In genomic region chr5:125222706-125223105, GRCm38 (mm10) we compare ENCODE assay signal across 13 mouse cellular contexts. TPM values are rescaled to one million over a fixed set of nuclear protein-coding genes. Genes with fewer than 3 reads are reported as not detected.
DNase-seq lines count a peak whose midpoint lies in the region; ATAC-seq lines count a peak whose summit lies in the region.
"Had no signal": no experiment of that assay in that cellular context is flagged by ENCODE, and none has a peak within 500 bp of the region (broad histone marks: within the 10 kb centered on the region; RNA-seq: fewer than 3 reads in every experiment).

No protein-coding gene starts in this region.

- H3K9me3 ChIP-seq in midbrain, embryonic 11.5 days (ENCODE audit: control insufficient read depth, low read length), result no peaks in the 10 kb centered on the region
- no peaks in the 10 kb centered on the region for H3K9me3 ChIP-seq in midbrain, embryonic 14.5 days (ENCODE audit: control insufficient read depth, low read length)
- no peaks in the 10 kb centered on the region for H3K9me3 ChIP-seq in kidney, embryonic 15.5 days (replicated peaks)
- peaks cover 1% of the 10 kb centered on the region; the same call in 1 of the 2 replicates for H3K9me3 ChIP-seq in kidney, embryonic 14.5 days (ENCODE audit: control insufficient read depth, low read length)

- H3K9ac ChIP-seq in midbrain, embryonic 11.5 days (ENCODE audit: low read length), result no peak overlapping the region
- H3K9ac ChIP-seq in midbrain, embryonic 14.5 days (replicated peaks; ENCODE audit: low read length), result no peak overlapping the region
- no peak overlapping the region for H3K9ac ChIP-seq in kidney, embryonic 15.5 days
- H3K9ac ChIP-seq in kidney, embryonic 14.5 days (ENCODE audit: low read depth, low read length), result no peak overlapping the region

- 74% methylated on average over 6 of the region's 6 CpGs for WGBS in midbrain, embryonic 11.5 days
- WGBS in midbrain, embryonic 14.5 days, result 58% methylated on average over 6 of the region's 6 CpGs
- WGBS in kidney, embryonic 15.5 days, result 43% methylated on average over 6 of the region's 6 CpGs
- WGBS in kidney, embryonic 14.5 days, result 41% methylated on average over 6 of the region's 6 CpGs

- ATAC-seq in midbrain, embryonic 11.5 days (ENCODE audit: low FRiP score), result peak; percentile 47; the same call in 1 of the 2 replicates
- ATAC-seq in midbrain, embryonic 14.5 days (ENCODE audit: low FRiP score, low TSS enrichment), result no peak
- 0 out of 2 replicates have a peak, but pooled peaks have one; percentile 30 for ATAC-seq in granulocyte monocyte progenitor cell, adult 5-6 weeks (replicated peaks; ENCODE audit: poor library complexity, severe bottlenecking)
- no peak for ATAC-seq in kidney, embryonic 15.5 days (replicated peaks; ENCODE audit: low FRiP score)
- ATAC-seq in kidney, embryonic 14.5 days (ENCODE audit: low FRiP score, low TSS enrichment), result no peak

- H3K27me3 ChIP-seq in midbrain, embryonic 11.5 days (ENCODE audit: control insufficient read depth, insufficient read depth, low read length), result no peaks in the 10 kb centered on the region
- H3K27me3 ChIP-seq in midbrain, embryonic 14.5 days (ENCODE audit: control insufficient read depth, insufficient read depth, low read length), result no peaks in the 10 kb centered on the region
- no peaks in the 10 kb centered on the region for H3K27me3 ChIP-seq in kidney, embryonic 15.5 days
- no peaks in the 10 kb centered on the region for H3K27me3 ChIP-seq in kidney, embryonic 14.5 days (ENCODE audit: control insufficient read depth, insufficient read depth, low read length)

- H3K4me1 ChIP-seq in midbrain, embryonic 11.5 days (ENCODE audit: control insufficient read depth, insufficient read depth, low read length), result peaks cover 8% of the 10 kb centered on the region
- peaks cover 15% of the 10 kb centered on the region; the same call in 1 of the 2 replicates for H3K4me1 ChIP-seq in midbrain, embryonic 14.5 days (ENCODE audit: control insufficient read depth, insufficient read depth, low read length)
- peaks cover 19% of the 10 kb centered on the region for H3K4me1 ChIP-seq in kidney, embryonic 15.5 days
- 0 out of 2 replicates have a peak, but pooled peaks cover 12% of the 10 kb centered on the region for H3K4me1 ChIP-seq in kidney, embryonic 14.5 days (ENCODE audit: control insufficient read depth, insufficient read depth, low read length)

- peak; percentile 31 to 44 for DNase-seq in adrenal gland, adult (ENCODE audit: inconsistent age in 2 of 2, low spot score in 1 of 2)
- no peak for DNase-seq in adrenal gland, adult 8-10 months
- no peak for DNase-seq in midbrain, embryonic 11.5 days (ENCODE audit: low spot score, missing footprints)
- DNase-seq in midbrain, embryonic 14.5 days, result no peak
- peak; percentile 51 for DNase-seq in retina, embryonic 14.5 days (ENCODE audit: low spot score)
- DNase-seq: adrenal gland, adult 2 months; heart, adult 11 months; lung, postnatal 36 days; thymus, postnatal 14 days had no signal

- H3K27ac ChIP-seq in midbrain, embryonic 11.5 days (ENCODE audit: low read depth, low read length), result no peak overlapping the region
- no peak overlapping the region for H3K27ac ChIP-seq in midbrain, embryonic 14.5 days (replicated peaks; ENCODE audit: low read depth, low read length)
- H3K27ac ChIP-seq in kidney, embryonic 15.5 days, result no peak overlapping the region
- no peak overlapping the region for H3K27ac ChIP-seq in kidney, embryonic 14.5 days (ENCODE audit: low read depth, low read length)

- no peaks in the 10 kb centered on the region for H3K36me3 ChIP-seq in midbrain, embryonic 11.5 days (ENCODE audit: control insufficient read depth, insufficient read depth, low read length)
- no peaks in the 10 kb centered on the region for H3K36me3 ChIP-seq in midbrain, embryonic 14.5 days (ENCODE audit: control insufficient read depth, insufficient read depth, low read length)
- no peaks in the 10 kb centered on the region for H3K36me3 ChIP-seq in kidney, embryonic 15.5 days
- no peaks in the 10 kb centered on the region for H3K36me3 ChIP-seq in kidney, embryonic 14.5 days (ENCODE audit: control insufficient read depth, insufficient read depth, low read length)

- H3K4me2 ChIP-seq in midbrain, embryonic 11.5 days, result no peak overlapping the region
- H3K4me2 ChIP-seq in midbrain, embryonic 14.5 days (ENCODE audit: low read length), result no peak overlapping the region
- H3K4me2 ChIP-seq in kidney, embryonic 15.5 days, result no peak overlapping the region
- H3K4me2 ChIP-seq in kidney, embryonic 14.5 days (replicated peaks; ENCODE audit: low read depth, low read length), result no peak overlapping the region
- H3K4me2 ChIP-seq: liver, embryonic 11.5 days had no signal

- H3K4me3 ChIP-seq in midbrain, embryonic 11.5 days (ENCODE audit: low read depth, low read length), result no peak overlapping the region
- H3K4me3 ChIP-seq in midbrain, embryonic 14.5 days (replicated peaks; ENCODE audit: low read depth, low read length), result no peak overlapping the region
- no peak overlapping the region for H3K4me3 ChIP-seq in kidney, embryonic 15.5 days (replicated peaks)
- no peak overlapping the region for H3K4me3 ChIP-seq in kidney, embryonic 14.5 days (ENCODE audit: low read length)

RNA-seq across cellular contexts. Expression of gene Ncor2, which starts 43.7 kb away (rescaled TPM):
- total RNA-seq in adrenal gland, adult 8-10 months (2022), result 100 to 1,000 TPM; 188 to 380 (median 257) TPM
- polyA plus RNA-seq in midbrain, embryonic 11.5 days (2014; fragmentation: Nextera tagmentation; extraction: Ambion mirVana), result 13.4 and 14.7 TPM in 2 replicates
- polyA plus RNA-seq in midbrain, embryonic 14.5 days (2014; fragmentation: Nextera tagmentation; extraction: Ambion mirVana), result 23.7 and 24.0 TPM in 2 replicates
- total RNA-seq in granulocyte monocyte progenitor cell, adult 5-6 weeks (2014; fragmentation: Nextera tagmentation), result 47.9 and 77.4 TPM in 2 replicates
- total RNA-seq in granulocyte monocyte progenitor cell, adult 5-6 weeks (2017), result 5.3 and 11.8 TPM in 2 replicates
- polyA plus RNA-seq in kidney, embryonic 15.5 days (2015; fragmentation: Nextera tagmentation; extraction: Ambion mirVana), result 27.5 and 28.8 TPM in 2 replicates
- 34.6 and 35.0 TPM in 2 replicates for polyA plus RNA-seq in kidney, embryonic 14.5 days (2014; fragmentation: Nextera tagmentation; extraction: Ambion mirVana)

Comparison
In these comparisons a context has a peak if more than half of its experiments do, and no peak if none do; other contexts are left out.
1. DNase-seq: peak in adrenal gland, adult (2 of 2) and retina, embryonic 14.5 days (single experiment); none in adrenal gland, adult 8-10 months (single experiment), midbrain, embryonic 11.5 days (single experiment) and midbrain, embryonic 14.5 days (single experiment).
2. ATAC-seq: peak in midbrain, embryonic 11.5 days (single experiment) and granulocyte monocyte progenitor cell, adult 5-6 weeks (single experiment); none in midbrain, embryonic 14.5 days (single experiment), kidney, embryonic 15.5 days (single experiment) and kidney, embryonic 14.5 days (single experiment).